Mouse (Mus musculus): ENCODE measurements around the gene Pms2. TPM values are rescaled to one million over a fixed set of nuclear protein-coding genes. Genes with fewer than 3 reads are reported as not detected.

Pms2 gene
- polyA plus RNA-seq, 1 experiment from 2014 or later = 41.0 TPM

- WGBS = 84% methylated on average over 16 of the region's 16 CpGs
- H3K27me3 ChIP-seq (replicated peaks; ENCODE audit: low read depth, poor library complexity, severe bottlenecking) = no peaks in the 10 kb centered on the region
- H3K27ac ChIP-seq (replicated peaks) = no peak overlapping the region
- H3K4me3 ChIP-seq = no peak overlapping the region
- no peak for DNase-seq (ENCODE audit: low spot score)
- H3K36me3 ChIP-seq (replicated peaks) = no peaks in the 10 kb centered on the region
- H3K4me1 ChIP-seq = peaks cover 14% of the 10 kb centered on the region
- no peaks in the 10 kb centered on the region for H3K9me3 ChIP-seq
These were observed 67.1 kb downstream of the Pms2 start for GRCm38 (mm10) chr5:143976726-143977431.

DNA sequence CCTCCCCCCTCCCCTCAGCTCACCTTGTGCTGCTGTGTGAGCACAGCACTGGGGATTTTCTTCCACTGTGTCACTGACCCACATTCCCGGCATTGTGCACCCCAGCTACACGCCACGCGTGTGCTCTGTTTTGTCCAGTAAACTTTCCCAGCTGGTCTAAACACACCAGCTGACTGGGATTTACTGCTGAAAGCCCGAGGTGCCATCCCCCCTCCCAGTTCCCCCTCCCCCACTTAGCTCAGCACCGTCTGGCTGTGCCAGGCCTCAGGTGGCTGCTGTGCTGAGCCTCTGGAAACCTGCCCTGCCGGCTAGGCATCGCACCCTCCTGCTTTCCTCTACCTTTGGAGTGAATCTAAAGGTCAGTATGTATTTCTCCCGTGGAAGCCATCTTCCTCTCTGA lies 71.1 kb downstream of the Pms2 start:
- DNase-seq (ENCODE audit: low spot score) = no peak
- H3K36me3 ChIP-seq (replicated peaks) = peaks cover 26% of the 10 kb centered on the region
- no peaks in the 10 kb centered on the region for H3K9me3 ChIP-seq
- H3K4me1 ChIP-seq = peaks cover 14% of the 10 kb centered on the region
- H3K4me3 ChIP-seq = no peak overlapping the region
- H3K27ac ChIP-seq (replicated peaks) = peak overlapping the region; percentile 5; the same call in 1 of the 2 replicates
- WGBS = 32% methylated on average over 9 of the region's 9 CpGs
- no peaks in the 10 kb centered on the region for H3K27me3 ChIP-seq (replicated peaks; ENCODE audit: low read depth, poor library complexity, severe bottlenecking)

- 84% methylated on average over 2 of the region's 2 CpGs for WGBS
- DNase-seq (ENCODE audit: low spot score) = no peak
- H3K27me3 ChIP-seq (replicated peaks; ENCODE audit: low read depth, poor library complexity, severe bottlenecking) = no peaks in the 10 kb centered on the region
- peaks cover 41% of the 10 kb centered on the region for H3K36me3 ChIP-seq (replicated peaks)
- H3K27ac ChIP-seq (replicated peaks) = no peak overlapping the region
- peaks cover 14% of the 10 kb centered on the region for H3K4me1 ChIP-seq
- no peak overlapping the region for H3K4me3 ChIP-seq
- no peaks in the 10 kb centered on the region for H3K9me3 ChIP-seq
These were observed 72.6 kb downstream of the Pms2 start for GRCm38 (mm10) chr5:143982361-143982760.

Other genes with a start within 250 kb of the Pms2 start
- 30.1 and 31.9 TPM in 2 replicates for gene Usp42, start 177.7 kb upstream of the Pms2 start, polyA plus RNA-seq (2016; fragmentation: Nextera tagmentation; extraction: Ambion mirVana)
- 47.8 and 48.7 TPM in 2 replicates for gene Eif2ak1, start 92.2 kb upstream of the Pms2 start, polyA plus RNA-seq (2016; fragmentation: Nextera tagmentation; extraction: Ambion mirVana)
- gene Ankrd61, start 12.3 kb upstream of the Pms2 start, polyA plus RNA-seq (2016; fragmentation: Nextera tagmentation; extraction: Ambion mirVana) = 0.21 and 0.37 TPM in 2 replicates
- 136 and 144 TPM in 2 replicates for gene Aimp2, start 117 bp upstream of the Pms2 start, polyA plus RNA-seq (2016; fragmentation: Nextera tagmentation; extraction: Ambion mirVana)
- 0.85 and 1.0 TPM in 2 replicates for gene Gm42421, start 18.2 kb downstream of the Pms2 start, polyA plus RNA-seq (2016; fragmentation: Nextera tagmentation; extraction: Ambion mirVana)
- 0.44 and 1.2 TPM in 2 replicates for gene Rsph10b, start 23.1 kb downstream of the Pms2 start, polyA plus RNA-seq (2016; fragmentation: Nextera tagmentation; extraction: Ambion mirVana)
- 91.4 and 99.3 TPM in 2 replicates for gene Ccz1, start 104.9 kb downstream of the Pms2 start, polyA plus RNA-seq (2016; fragmentation: Nextera tagmentation; extraction: Ambion mirVana)
- gene Ocm, start 116.7 kb downstream of the Pms2 start, polyA plus RNA-seq (2016; fragmentation: Nextera tagmentation; extraction: Ambion mirVana) = not detected in 2 replicates
- gene Lmtk2, start 190.5 kb downstream of the Pms2 start, polyA plus RNA-seq (2016; fragmentation: Nextera tagmentation; extraction: Ambion mirVana) = 5.0 and 5.9 TPM in 2 replicates